Mouse (Mus musculus): ENCODE results near the gene Ppp3r2. TPM values are rescaled to one million over a fixed set of nuclear protein-coding genes. Genes with fewer than 3 reads are reported as not detected.

The Ppp3r2 gene
- polyA plus RNA-seq, 1 experiment: not detected

DNA sequence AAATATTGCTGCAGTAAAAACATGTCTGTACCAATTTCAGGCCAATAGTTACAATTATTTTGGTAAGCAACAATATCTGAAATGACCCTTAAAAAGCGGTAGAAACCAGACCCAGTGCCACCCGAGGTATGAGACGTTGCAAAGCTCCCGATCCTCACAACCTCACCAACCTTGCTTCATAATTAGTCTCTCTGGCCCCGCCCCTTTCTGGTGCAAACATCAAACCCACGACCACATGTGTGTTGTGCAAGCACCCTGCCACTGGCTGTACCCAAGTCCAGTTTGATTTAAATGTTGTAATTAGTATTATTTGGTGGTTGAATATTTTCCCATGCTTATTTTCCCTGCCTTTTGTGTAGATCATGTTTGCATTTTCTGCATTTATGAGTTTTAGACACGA is 5.0 kb downstream of the Ppp3r2 start:
- TF ChIP-seq CTCF (IDR thresholded peaks at IDR 0.05; ENCODE audit: extremely low read depth, insufficient read depth, insufficient read length, insufficient replicate concordance): no peak
- no peak for TF ChIP-seq POLR2A (IDR thresholded peaks at IDR 0.05; ENCODE audit: low read depth, low read length)
- Histone ChIP-seq H3K4me3 (ENCODE audit: extremely low read depth, insufficient read depth, insufficient read length) (no peak overlapping the region), H3K27me3 (ENCODE audit: control insufficient read depth, insufficient read depth, low read length) (no peaks in the 10 kb centered on the region), H3K27ac (ENCODE audit: insufficient read depth, low read length) (no peak overlapping the region), H3K4me1 (ENCODE audit: control insufficient read depth, insufficient read depth, insufficient read length) (no peaks in the 10 kb centered on the region), H3K36me3 (ENCODE audit: control insufficient read depth, insufficient read depth, low read length) (no peaks in the 10 kb centered on the region)
- DNase-seq (ENCODE audit: low read depth in 1 of 2, low spot score in 2 of 2): no peak
- 64% methylated on average over 7 of the region's 7 CpGs for WGBS

- Histone ChIP-seq H3K36me3 (ENCODE audit: control insufficient read depth, insufficient read depth, low read length) (no peaks in the 10 kb centered on the region), H3K4me1 (ENCODE audit: control insufficient read depth, insufficient read depth, insufficient read length) (no peaks in the 10 kb centered on the region), H3K27me3 (ENCODE audit: control insufficient read depth, insufficient read depth, low read length) (no peaks in the 10 kb centered on the region), H3K4me3 (ENCODE audit: extremely low read depth, insufficient read depth, insufficient read length) (no peak overlapping the region), H3K27ac (ENCODE audit: insufficient read depth, low read length) (no peak overlapping the region)
- DNase-seq (ENCODE audit: low read depth in 1 of 2, low spot score in 2 of 2): no peak
- TF ChIP-seq POLR2A (IDR thresholded peaks at IDR 0.05; ENCODE audit: low read depth, low read length) (no peak), CTCF (IDR thresholded peaks at IDR 0.05; ENCODE audit: extremely low read depth, insufficient read depth, insufficient read length, insufficient replicate concordance) (no peak)
- WGBS: 89% methylated on average over 6 of the region's 6 CpGs
Measured at GRCm38 (mm10) chr4:49676071-49676470, 5.8 kb downstream of the Ppp3r2 start.

DNA sequence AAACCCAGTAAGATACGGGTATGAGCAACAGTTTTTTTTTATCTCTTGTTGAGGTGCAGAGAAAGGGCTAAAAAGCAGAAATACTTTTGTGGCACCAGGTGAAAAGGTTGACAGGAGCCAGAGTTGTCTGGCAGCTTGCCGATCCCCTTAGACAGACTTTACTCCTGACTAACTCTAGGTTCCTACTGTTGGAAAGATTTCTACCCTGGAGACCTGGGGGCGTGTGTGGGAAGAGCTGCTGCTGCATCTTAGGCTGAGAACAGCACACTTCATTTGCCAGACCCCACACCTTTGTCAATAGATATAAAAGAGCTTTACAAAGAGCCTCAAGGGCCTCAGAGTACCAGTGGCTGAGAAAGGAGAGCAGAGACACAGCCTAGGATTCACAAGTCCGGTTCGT is 17.0 kb downstream of the Ppp3r2 start:
- no peaks in the 10 kb centered on the region for H3K4me1 ChIP-seq (ENCODE audit: control insufficient read depth, insufficient read depth, insufficient read length)
- no peak for DNase-seq (ENCODE audit: low read depth in 1 of 2, low spot score in 2 of 2)
- H3K4me3 ChIP-seq (ENCODE audit: extremely low read depth, insufficient read depth, insufficient read length): no peak overlapping the region
- H3K27ac ChIP-seq (ENCODE audit: insufficient read depth, low read length): no peak overlapping the region
- 91% methylated on average over 5 of the region's 5 CpGs for WGBS
- H3K36me3 ChIP-seq (ENCODE audit: control insufficient read depth, insufficient read depth, low read length): peaks cover 2% of the 10 kb centered on the region; the same call in 1 of the 2 replicates
- TF ChIP-seq POLR2A (IDR thresholded peaks at IDR 0.05; ENCODE audit: low read depth, low read length) (no peak), CTCF (IDR thresholded peaks at IDR 0.05; ENCODE audit: extremely low read depth, insufficient read depth, insufficient read length, insufficient replicate concordance) (no peak)
- no peaks in the 10 kb centered on the region for H3K27me3 ChIP-seq (ENCODE audit: control insufficient read depth, insufficient read depth, low read length)

DNA sequence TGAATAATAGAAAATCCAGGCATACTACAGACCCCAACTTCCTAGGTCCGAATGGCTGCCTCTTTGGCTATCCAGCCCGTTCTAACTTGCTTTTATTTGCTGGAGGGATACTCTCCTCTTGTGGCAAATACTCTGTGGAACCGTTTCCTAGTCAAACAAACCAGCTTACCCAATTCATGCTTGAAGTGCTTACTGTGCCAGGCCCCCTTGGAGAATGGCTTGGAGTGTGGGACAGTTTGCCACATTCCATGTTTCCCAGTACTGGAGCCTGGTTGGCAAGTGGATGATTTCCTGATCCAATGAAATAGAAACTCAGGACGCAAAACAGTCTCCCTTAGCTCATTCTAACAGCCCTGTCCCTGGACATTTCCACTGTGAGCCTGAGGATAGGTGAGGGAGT is 19.6 kb downstream of the Ppp3r2 start:
- TF ChIP-seq POLR2A (IDR thresholded peaks at IDR 0.05; ENCODE audit: low read depth, low read length) (no peak), CTCF (IDR thresholded peaks at IDR 0.05; ENCODE audit: extremely low read depth, insufficient read depth, insufficient read length, insufficient replicate concordance) (no peak)
- Histone ChIP-seq H3K27me3 (ENCODE audit: control insufficient read depth, insufficient read depth, low read length) (no peaks in the 10 kb centered on the region), H3K27ac (ENCODE audit: insufficient read depth, low read length) (no peak overlapping the region), H3K4me3 (ENCODE audit: extremely low read depth, insufficient read depth, insufficient read length) (no peak overlapping the region), H3K4me1 (ENCODE audit: control insufficient read depth, insufficient read depth, insufficient read length) (no peaks in the 10 kb centered on the region), H3K36me3 (ENCODE audit: control insufficient read depth, insufficient read depth, low read length) (peaks cover 5% of the 10 kb centered on the region)
- DNase-seq (ENCODE audit: low read depth in 1 of 2, low spot score in 2 of 2): no peak
- 93% methylated on average over 4 of the region's 4 CpGs for WGBS

GRCm38 (mm10) chr4:49661664-49662063 is 20.2 kb downstream of the Ppp3r2 start:
- no peaks in the 10 kb centered on the region for H3K27me3 ChIP-seq (ENCODE audit: control insufficient read depth, insufficient read depth, low read length)
- TF ChIP-seq CTCF (IDR thresholded peaks at IDR 0.05; ENCODE audit: extremely low read depth, insufficient read depth, insufficient read length, insufficient replicate concordance) (no peak), POLR2A (IDR thresholded peaks at IDR 0.05; ENCODE audit: low read depth, low read length) (no peak)
- DNase-seq (ENCODE audit: low read depth in 1 of 2, low spot score in 2 of 2): no peak
- H3K4me3 ChIP-seq (ENCODE audit: extremely low read depth, insufficient read depth, insufficient read length): no peak overlapping the region
- no peaks in the 10 kb centered on the region for H3K4me1 ChIP-seq (ENCODE audit: control insufficient read depth, insufficient read depth, insufficient read length)
- peaks cover 8% of the 10 kb centered on the region for H3K36me3 ChIP-seq (ENCODE audit: control insufficient read depth, insufficient read depth, low read length)
- no peak overlapping the region for H3K27ac ChIP-seq (ENCODE audit: insufficient read depth, low read length)
- 95% methylated on average over 9 of the region's 9 CpGs for WGBS

- Histone ChIP-seq H3K4me3 (ENCODE audit: extremely low read depth, insufficient read depth, insufficient read length) (no peak overlapping the region), H3K27ac (ENCODE audit: insufficient read depth, low read length) (no peak overlapping the region), H3K27me3 (ENCODE audit: control insufficient read depth, insufficient read depth, low read length) (no peaks in the 10 kb centered on the region), H3K36me3 (ENCODE audit: control insufficient read depth, insufficient read depth, low read length) (peaks cover 18% of the 10 kb centered on the region), H3K4me1 (ENCODE audit: control insufficient read depth, insufficient read depth, insufficient read length) (no peaks in the 10 kb centered on the region)
- DNase-seq (ENCODE audit: low read depth in 1 of 2, low spot score in 2 of 2): no peak
- TF ChIP-seq CTCF (IDR thresholded peaks at IDR 0.05; ENCODE audit: extremely low read depth, insufficient read depth, insufficient read length, insufficient replicate concordance): no peak
- WGBS: 97% methylated on average over 1 of the region's 1 CpGs
Measured at GRCm38 (mm10) chr4:49659421-49659820, 22.4 kb downstream of the Ppp3r2 start.

DNA sequence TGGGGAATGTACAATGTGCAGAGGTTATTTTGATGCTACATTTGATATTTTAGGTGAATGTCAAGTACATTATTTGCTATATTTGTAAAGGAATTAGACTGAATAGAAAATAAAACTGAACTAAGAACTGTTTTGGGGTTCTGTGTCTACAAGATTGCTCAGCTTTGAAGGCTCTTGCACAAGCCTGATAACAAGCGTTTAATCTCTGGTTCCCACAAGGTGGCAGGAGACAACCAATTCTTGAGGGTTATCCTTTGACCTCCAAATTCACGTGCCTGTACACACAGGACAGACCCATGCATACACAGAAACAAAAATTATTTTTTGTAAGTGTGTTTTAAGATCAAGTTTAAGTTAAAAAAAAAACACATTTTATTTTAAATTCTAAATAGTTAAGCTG is 41.9 kb downstream of the Ppp3r2 start:
- 67% methylated on average over 2 of the region's 2 CpGs for WGBS
- Histone ChIP-seq H3K27me3 (ENCODE audit: control insufficient read depth, insufficient read depth, low read length) (no peaks in the 10 kb centered on the region), H3K36me3 (ENCODE audit: control insufficient read depth, insufficient read depth, low read length) (peaks cover 38% of the 10 kb centered on the region), H3K4me1 (ENCODE audit: control insufficient read depth, insufficient read depth, insufficient read length) (no peaks in the 10 kb centered on the region), H3K4me3 (ENCODE audit: extremely low read depth, insufficient read depth, insufficient read length) (no peak overlapping the region), H3K27ac (ENCODE audit: insufficient read depth, low read length) (no peak overlapping the region)
- no peak for DNase-seq (ENCODE audit: low read depth in 1 of 2, low spot score in 2 of 2)
- TF ChIP-seq CTCF (IDR thresholded peaks at IDR 0.05; ENCODE audit: extremely low read depth, insufficient read depth, insufficient read length, insufficient replicate concordance): no peak
- TF ChIP-seq POLR2A (IDR thresholded peaks at IDR 0.05; ENCODE audit: low read depth, low read length): no peak

Measured in spleen, adult 2 months (tissue).